Mouse (Mus musculus): ENCODE data around the gene 4930590J08Rik. TPM values are rescaled to one million over a fixed set of nuclear protein-coding genes. Genes with fewer than 3 reads are reported as not detected.
"Not testable (repeated sequence)": the region's sequence is repeated elsewhere in the genome, so short reads cannot be mapped to it uniquely, and the experiment has no call there.

The 4930590J08Rik gene
- polyA plus RNA-seq, 1 experiment from 2014 or later, result 2.2 TPM

- no peak overlapping the region for H3K4me2 ChIP-seq (ENCODE audit: low read depth, low read length)
- H3K9me3 ChIP-seq (ENCODE audit: control insufficient read depth, low read length), result no peaks in the 10 kb centered on the region
- no peaks in the 10 kb centered on the region for H3K27me3 ChIP-seq (ENCODE audit: control insufficient read depth, insufficient read depth, low read length)
- no peak overlapping the region for H3K4me3 ChIP-seq (ENCODE audit: low read depth, low read length)
- H3K4me1 ChIP-seq (ENCODE audit: control insufficient read depth, insufficient read depth, low read length), result no peaks in the 10 kb centered on the region
- 58% methylated on average over 4 of the region's 4 CpGs for WGBS
- ATAC-seq (ENCODE audit: low read depth), result no peak
- no peaks in the 10 kb centered on the region for H3K36me3 ChIP-seq (ENCODE audit: control insufficient read depth, insufficient read depth, low read length)
- H3K27ac ChIP-seq (ENCODE audit: low read depth, low read length), result no peak overlapping the region
- no peak overlapping the region for H3K9ac ChIP-seq (replicated peaks; ENCODE audit: low read depth, low read length)
Observed at GRCm38 (mm10) chr6:91938491-91938890, 35.9 kb downstream of the 4930590J08Rik start.

DNA sequence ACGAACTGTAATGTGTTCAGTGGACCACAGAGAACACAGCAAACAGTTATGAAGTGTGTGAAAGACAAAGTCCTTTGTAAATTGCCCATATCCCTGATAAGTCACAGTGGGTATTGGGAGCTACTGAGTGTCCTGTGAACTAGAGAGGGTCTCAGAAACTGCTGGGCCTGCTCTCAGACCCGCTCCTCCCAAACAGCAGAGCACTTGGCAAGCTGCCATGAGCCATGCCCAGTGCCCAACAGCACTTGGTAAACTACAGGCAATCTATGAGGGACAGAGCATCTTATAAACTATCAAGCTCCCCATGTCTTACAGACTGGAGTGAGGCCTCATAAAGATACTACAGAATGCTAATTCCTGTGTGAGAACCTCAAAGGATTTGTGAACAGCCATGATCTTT is 45.8 kb downstream of the 4930590J08Rik start:
- no peaks in the 10 kb centered on the region for H3K36me3 ChIP-seq (ENCODE audit: control insufficient read depth, insufficient read depth, low read length)
- H3K4me3 ChIP-seq (ENCODE audit: low read depth, low read length), result no peak overlapping the region
- no peaks in the 10 kb centered on the region for H3K9me3 ChIP-seq (ENCODE audit: control insufficient read depth, low read length)
- H3K27ac ChIP-seq (ENCODE audit: low read depth, low read length), result no peak overlapping the region
- H3K27me3 ChIP-seq (ENCODE audit: control insufficient read depth, insufficient read depth, low read length), result no peaks in the 10 kb centered on the region
- no peak for ATAC-seq (ENCODE audit: low read depth)
- H3K9ac ChIP-seq (replicated peaks; ENCODE audit: low read depth, low read length), result no peak overlapping the region
- no peaks in the 10 kb centered on the region for H3K4me1 ChIP-seq (ENCODE audit: control insufficient read depth, insufficient read depth, low read length)
- no peak overlapping the region for H3K4me2 ChIP-seq (ENCODE audit: low read depth, low read length)
- WGBS, result 70% methylated on average over 2 of the region's 2 CpGs

GRCm38 (mm10) chr6:91958015-91958414 is 55.4 kb downstream of the 4930590J08Rik start:
- not testable (repeated sequence) for H3K4me3 ChIP-seq (ENCODE audit: low read depth, low read length); H3K9me3 ChIP-seq (ENCODE audit: control insufficient read depth, low read length); H3K4me2 ChIP-seq (ENCODE audit: low read depth, low read length); H3K27me3 ChIP-seq (ENCODE audit: control insufficient read depth, insufficient read depth, low read length); ATAC-seq (ENCODE audit: low read depth); H3K4me1 ChIP-seq (ENCODE audit: control insufficient read depth, insufficient read depth, low read length); H3K9ac ChIP-seq (replicated peaks; ENCODE audit: low read depth, low read length); H3K36me3 ChIP-seq (ENCODE audit: control insufficient read depth, insufficient read depth, low read length); H3K27ac ChIP-seq (ENCODE audit: low read depth, low read length)
- 21% methylated on average over 3 of the region's 8 CpGs for WGBS

DNA sequence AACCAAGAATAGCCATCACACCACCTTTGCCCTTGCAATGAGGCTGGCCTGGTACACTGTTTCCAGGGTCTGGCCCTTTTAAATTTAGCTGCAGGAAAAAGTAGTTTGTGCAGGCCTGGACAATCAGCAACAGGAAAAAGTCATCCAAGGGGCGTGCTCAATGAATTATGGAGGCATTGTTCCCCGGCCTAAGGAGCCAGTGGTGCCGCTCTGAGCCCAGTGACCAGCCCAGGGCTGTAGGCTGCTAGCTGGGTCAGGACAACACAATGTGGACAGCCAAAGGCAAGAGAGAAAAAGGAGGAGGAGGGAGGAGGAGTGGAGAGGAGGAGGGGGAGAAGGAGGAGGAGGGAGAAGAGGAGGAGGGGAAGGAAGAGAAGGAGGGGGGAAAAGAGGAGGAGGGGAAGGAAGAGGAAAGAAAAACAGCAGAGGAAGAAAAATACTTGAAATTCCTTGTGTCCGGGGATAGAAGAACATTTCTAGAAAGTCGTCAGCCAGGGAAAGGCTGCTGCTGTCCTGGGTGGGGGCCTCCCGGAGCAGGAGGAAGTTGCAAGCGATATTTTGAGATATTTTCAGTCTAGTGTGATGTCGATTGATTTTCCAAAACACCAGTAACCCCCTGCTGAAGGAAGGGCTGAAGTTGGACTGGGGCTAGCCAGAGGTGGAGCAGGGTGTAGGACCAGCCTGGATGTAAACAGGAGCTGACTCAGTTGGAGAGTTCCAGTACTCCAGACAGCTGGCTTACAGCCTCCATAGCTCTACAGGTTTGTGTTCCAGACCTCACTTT is 57.6 kb downstream of the 4930590J08Rik start:
- no peak for ATAC-seq (ENCODE audit: low read depth)
- Histone ChIP-seq H3K4me3 (ENCODE audit: low read depth, low read length) (no peak overlapping the region), H3K4me1 (ENCODE audit: control insufficient read depth, insufficient read depth, low read length) (peaks cover 13% of the 10 kb centered on the region), H3K27ac (ENCODE audit: low read depth, low read length) (no peak overlapping the region), H3K27me3 (ENCODE audit: control insufficient read depth, insufficient read depth, low read length) (no peaks in the 10 kb centered on the region), H3K9me3 (ENCODE audit: control insufficient read depth, low read length) (no peaks in the 10 kb centered on the region), H3K36me3 (ENCODE audit: control insufficient read depth, insufficient read depth, low read length) (no peaks in the 10 kb centered on the region), H3K4me2 (ENCODE audit: low read depth, low read length) (no peak overlapping the region), H3K9ac (replicated peaks; ENCODE audit: low read depth, low read length) (no peak overlapping the region)
- 42% methylated on average over 8 of the region's 8 CpGs for WGBS

DNA sequence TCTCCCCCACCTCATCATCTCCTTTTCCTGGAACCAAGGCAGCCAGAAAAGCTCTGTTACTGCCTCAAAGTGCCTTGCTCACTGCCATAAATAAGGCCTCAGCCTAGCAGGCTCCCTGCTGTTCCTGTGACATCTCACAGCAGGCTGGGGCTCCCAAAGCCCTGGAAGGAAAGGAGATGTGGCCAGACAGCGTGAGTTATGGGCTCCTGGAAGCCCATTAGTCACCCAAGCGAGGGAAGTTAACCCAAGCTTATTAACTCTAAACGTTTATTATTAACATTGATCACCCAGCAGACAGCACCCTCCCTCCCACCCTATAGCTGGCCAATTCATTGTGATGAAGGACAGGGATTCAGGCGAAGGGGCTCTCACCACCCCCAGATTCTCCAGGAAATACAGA is 60.8 kb downstream of the 4930590J08Rik start:
- H3K27ac ChIP-seq (ENCODE audit: low read depth, low read length), result peak overlapping the region; percentile 48
- no peak overlapping the region for H3K4me2 ChIP-seq (ENCODE audit: low read depth, low read length)
- no peaks in the 10 kb centered on the region for H3K27me3 ChIP-seq (ENCODE audit: control insufficient read depth, insufficient read depth, low read length)
- H3K4me1 ChIP-seq (ENCODE audit: control insufficient read depth, insufficient read depth, low read length), result peaks cover 13% of the 10 kb centered on the region
- no peaks in the 10 kb centered on the region for H3K9me3 ChIP-seq (ENCODE audit: control insufficient read depth, low read length)
- H3K36me3 ChIP-seq (ENCODE audit: control insufficient read depth, insufficient read depth, low read length), result no peaks in the 10 kb centered on the region
- no peak overlapping the region for H3K4me3 ChIP-seq (ENCODE audit: low read depth, low read length)
- ATAC-seq (ENCODE audit: low read depth), result peak; percentile 65; the same call in 1 of the 2 replicates
- H3K9ac ChIP-seq (replicated peaks; ENCODE audit: low read depth, low read length), result no peak overlapping the region
- 1% methylated on average over 4 of the region's 4 CpGs for WGBS

- H3K9ac ChIP-seq (replicated peaks; ENCODE audit: low read depth, low read length), result no peak overlapping the region
- WGBS, result 92% methylated on average over 8 of the region's 8 CpGs
- no peak overlapping the region for H3K27ac ChIP-seq (ENCODE audit: low read depth, low read length)
- H3K36me3 ChIP-seq (ENCODE audit: control insufficient read depth, insufficient read depth, low read length), result no peaks in the 10 kb centered on the region
- H3K4me3 ChIP-seq (ENCODE audit: low read depth, low read length), result no peak overlapping the region
- H3K27me3 ChIP-seq (ENCODE audit: control insufficient read depth, insufficient read depth, low read length), result no peaks in the 10 kb centered on the region
- H3K9me3 ChIP-seq (ENCODE audit: control insufficient read depth, low read length), result no peaks in the 10 kb centered on the region
- peaks cover 13% of the 10 kb centered on the region for H3K4me1 ChIP-seq (ENCODE audit: control insufficient read depth, insufficient read depth, low read length)
- no peak for ATAC-seq (ENCODE audit: low read depth)
- no peak overlapping the region for H3K4me2 ChIP-seq (ENCODE audit: low read depth, low read length)
Observed at GRCm38 (mm10) chr6:91965060-91965459, 62.5 kb downstream of the 4930590J08Rik start.

GRCm38 (mm10) chr6:91966006-91966405 is 63.4 kb downstream of the 4930590J08Rik start:
- H3K4me1 ChIP-seq (ENCODE audit: control insufficient read depth, insufficient read depth, low read length), result peaks cover 13% of the 10 kb centered on the region
- no peak for ATAC-seq (ENCODE audit: low read depth)
- 49% methylated on average over 6 of the region's 6 CpGs for WGBS

DNA sequence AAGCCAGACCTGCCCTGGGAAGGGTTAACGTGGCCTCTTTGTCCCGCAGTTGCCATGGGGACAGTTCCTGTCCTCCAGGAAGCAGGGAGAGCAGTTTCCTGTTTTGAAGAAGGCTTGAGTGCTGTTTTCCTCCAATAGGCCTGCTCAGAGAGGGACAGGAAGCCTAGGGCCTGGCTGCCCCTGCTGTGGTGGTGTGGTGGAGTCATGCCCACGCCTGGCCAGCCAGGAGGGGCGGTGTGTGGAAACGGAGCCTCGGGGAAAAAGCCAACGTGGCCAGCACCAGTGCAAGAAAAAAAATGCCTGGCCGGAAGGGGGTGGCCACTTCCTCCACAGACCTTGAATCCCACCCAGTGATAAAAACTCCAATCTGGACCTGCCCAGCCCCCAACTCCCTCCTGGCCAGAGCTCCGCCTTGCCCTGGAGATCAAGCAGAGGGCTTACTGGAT is 69.6 kb downstream of the 4930590J08Rik start:
- ATAC-seq (ENCODE audit: low read depth), result no peak
- Histone ChIP-seq H3K4me3 (ENCODE audit: low read depth, low read length) (no peak overlapping the region), H3K4me1 (ENCODE audit: control insufficient read depth, insufficient read depth, low read length) (no peaks in the 10 kb centered on the region), H3K36me3 (ENCODE audit: control insufficient read depth, insufficient read depth, low read length) (no peaks in the 10 kb centered on the region), H3K27ac (ENCODE audit: low read depth, low read length) (no peak overlapping the region), H3K4me2 (ENCODE audit: low read depth, low read length) (no peak overlapping the region), H3K9ac (replicated peaks; ENCODE audit: low read depth, low read length) (no peak overlapping the region), H3K27me3 (ENCODE audit: control insufficient read depth, insufficient read depth, low read length) (no peaks in the 10 kb centered on the region), H3K9me3 (ENCODE audit: control insufficient read depth, low read length) (no peaks in the 10 kb centered on the region)
- 50% methylated on average over 9 of the region's 9 CpGs for WGBS

More at GRCm38 (mm10) chr6:91966006-91966405, 63.4 kb downstream of the 4930590J08Rik start:
- Histone ChIP-seq H3K36me3 (ENCODE audit: control insufficient read depth, insufficient read depth, low read length) (no peaks in the 10 kb centered on the region), H3K9me3 (ENCODE audit: control insufficient read depth, low read length) (no peaks in the 10 kb centered on the region), H3K9ac (replicated peaks; ENCODE audit: low read depth, low read length) (no peak overlapping the region), H3K27me3 (ENCODE audit: control insufficient read depth, insufficient read depth, low read length) (no peaks in the 10 kb centered on the region), H3K27ac (ENCODE audit: low read depth, low read length) (no peak overlapping the region), H3K4me3 (ENCODE audit: low read depth, low read length) (no peak overlapping the region), H3K4me2 (ENCODE audit: low read depth, low read length) (no peak overlapping the region)

- no peaks in the 10 kb centered on the region; the same call in 1 of the 2 replicates for H3K4me1 ChIP-seq (ENCODE audit: control insufficient read depth, insufficient read depth, low read length)
- no peaks in the 10 kb centered on the region for H3K36me3 ChIP-seq (ENCODE audit: control insufficient read depth, insufficient read depth, low read length)
Observed at GRCm38 (mm10) chr6:91973972-91974371, 71.4 kb downstream of the 4930590J08Rik start.

More at GRCm38 (mm10) chr6:91973972-91974371, 71.4 kb downstream of the 4930590J08Rik start:
- Histone ChIP-seq H3K9ac (replicated peaks; ENCODE audit: low read depth, low read length) (no peak overlapping the region), H3K27ac (ENCODE audit: low read depth, low read length) (no peak overlapping the region), H3K4me3 (ENCODE audit: low read depth, low read length) (no peak overlapping the region), H3K9me3 (ENCODE audit: control insufficient read depth, low read length) (no peaks in the 10 kb centered on the region), H3K4me2 (ENCODE audit: low read depth, low read length) (no peak overlapping the region), H3K27me3 (ENCODE audit: control insufficient read depth, insufficient read depth, low read length) (no peaks in the 10 kb centered on the region)
- WGBS, result 80% methylated on average over 6 of the region's 6 CpGs
- ATAC-seq (ENCODE audit: low read depth), result no peak
